Mouse (Mus musculus): ENCODE results near the gene Ifi27l2b. TPM values are rescaled to one million over a fixed set of nuclear protein-coding genes. Genes with fewer than 3 reads are reported as not detected.

Gene Ifi27l2b
- polyA plus RNA-seq (2012), result not detected in 2 replicates

DNA sequence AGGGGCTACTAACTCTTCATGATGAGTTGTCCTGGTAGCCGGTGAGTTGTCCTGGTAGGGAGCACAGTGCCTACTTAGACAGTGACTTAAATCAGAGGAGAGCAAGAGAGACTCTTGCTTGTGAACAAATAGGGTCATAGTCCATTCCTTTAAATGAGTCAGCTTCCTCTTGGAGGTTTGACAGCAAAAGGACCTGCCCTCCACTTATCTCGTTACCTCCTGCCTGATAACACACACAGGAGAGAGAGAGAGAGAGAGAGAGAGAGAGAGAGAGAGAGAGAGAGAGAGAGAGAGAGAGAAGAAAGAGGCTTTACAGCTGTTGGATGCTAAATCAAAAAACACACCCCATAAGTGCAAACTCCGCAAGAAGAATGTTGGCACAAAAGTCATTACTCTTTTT lies at the start of gene Ifi27l2b:
TSS of gene Ifi27l2b (minus strand) at position 84 of the 400 bp plus-strand sequence.

GRCm38 (mm10) chr12:103443524-103443923 lies 13.5 kb downstream of the Ifi27l2b start, which contains the start of gene Ifi27l2a:
TSS of gene Ifi27l2a (minus strand) at chr12:103443680.

GRCm38 (mm10) chr12:103433986-103434731 lies 22.9 kb downstream of the Ifi27l2b start, which contains the start of gene Ifi27:
TSS of gene Ifi27 (plus strand) at chr12:103434211.

DNA sequence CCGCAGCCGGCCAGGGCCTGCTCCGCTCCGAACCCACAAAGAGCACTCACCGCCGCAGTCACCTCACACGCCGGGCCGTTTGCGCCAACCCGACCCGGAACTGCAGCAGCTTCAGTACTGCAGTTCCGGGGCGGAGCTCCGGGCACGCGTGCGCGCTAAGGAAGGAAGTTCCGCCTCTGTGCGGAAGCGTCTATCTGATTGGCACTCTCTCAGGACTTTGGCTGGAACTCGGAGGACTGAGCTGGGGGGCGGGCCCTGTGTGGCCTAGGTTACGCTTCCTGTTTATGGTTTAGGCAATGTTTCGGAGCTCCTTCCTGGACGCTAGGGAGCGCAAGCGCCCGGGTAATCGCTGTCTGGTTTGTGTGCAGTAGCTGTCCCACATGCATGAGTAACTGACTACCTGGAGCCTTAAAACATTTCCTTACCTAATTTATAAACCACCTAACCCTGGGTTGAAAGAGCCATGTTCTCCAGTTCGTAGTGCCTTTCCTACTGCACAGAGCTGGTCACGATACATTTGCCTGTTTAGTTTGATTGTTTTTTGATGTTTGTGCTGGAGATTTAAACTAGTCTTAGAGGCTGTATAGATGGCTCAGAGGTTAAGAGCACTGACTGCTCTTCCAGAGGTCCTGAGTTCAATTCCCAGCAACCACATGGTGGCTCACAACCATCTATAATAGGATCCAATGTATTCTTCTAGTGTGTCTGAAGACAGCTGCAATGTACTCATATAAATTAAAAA lies 31.1 kb downstream of the Ifi27l2b start, which contains the start of gene Ddx24:
TSS of gene Ddx24 (minus strand) at position 102 of the 742 bp plus-strand sequence.

DNA sequence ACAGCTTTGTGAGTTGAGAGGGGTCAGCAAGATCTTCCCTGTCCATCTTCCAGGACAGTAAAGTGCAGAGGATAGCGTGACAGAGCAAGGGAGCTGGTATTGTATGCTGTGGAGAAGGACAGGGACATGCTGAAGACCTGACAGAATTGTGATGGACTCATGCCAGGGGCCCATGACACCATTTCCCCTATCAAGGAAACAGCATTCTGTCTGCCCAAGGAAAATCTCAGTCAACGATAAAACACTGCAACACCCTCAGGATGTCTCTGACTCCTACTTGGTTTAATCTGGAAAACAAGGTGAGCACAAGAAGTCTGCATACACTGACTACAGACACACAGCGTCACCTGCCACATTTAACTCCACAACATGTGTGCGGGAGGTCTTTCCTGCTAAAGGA lies 49.3 kb downstream of the Ifi27l2b start, which contains the start of gene 9330161L09Rik:
TSS of gene 9330161L09Rik (minus strand) at position 101 of the 400 bp plus-strand sequence.

Other genes with a start within 250 kb of the Ifi27l2b start
- gene Prima1, start 215.1 kb downstream of the Ifi27l2b start, polyA plus RNA-seq (2012), result not detected in 2 replicates
- gene Fam181a, start 146.2 kb downstream of the Ifi27l2b start, polyA plus RNA-seq (2012), result 0.08 TPM in 1 of 2 replicates, not detected in the other
- gene Asb2, start 101.2 kb downstream of the Ifi27l2b start, polyA plus RNA-seq (2012), result 0.80 and 1.3 TPM in 2 replicates
- gene Otub2, start 68.5 kb downstream of the Ifi27l2b start, polyA plus RNA-seq (2012), result 0.62 and 0.68 TPM in 2 replicates
- 0.07 and 0.24 TPM in 2 replicates for gene 9330161L09Rik, start 49.4 kb downstream of the Ifi27l2b start, polyA plus RNA-seq (2012)
- gene Ddx24, start 31.4 kb downstream of the Ifi27l2b start, polyA plus RNA-seq (2012), result 25.5 and 33.1 TPM in 2 replicates
- 6.6 and 7.1 TPM in 2 replicates for gene Ifi27, start 23.0 kb downstream of the Ifi27l2b start, polyA plus RNA-seq (2012)
- 8.9 and 15.6 TPM in 2 replicates for gene Ifi27l2a, start 13.5 kb downstream of the Ifi27l2b start, polyA plus RNA-seq (2012)
- 0.02 and 0.10 TPM in 2 replicates for gene Ppp4r4, start 75.1 kb upstream of the Ifi27l2b start, polyA plus RNA-seq (2012)
- gene Serpina10, start 174.2 kb upstream of the Ifi27l2b start, polyA plus RNA-seq (2012), result not detected in 2 replicates
- gene Serpina6, start 200.0 kb upstream of the Ifi27l2b start, polyA plus RNA-seq (2012), result not detected in 2 replicates
- not detected in 2 replicates for gene Serpina16, start 218.9 kb upstream of the Ifi27l2b start, polyA plus RNA-seq (2012)
- gene Serpina1f, start 238.3 kb upstream of the Ifi27l2b start, polyA plus RNA-seq (2012), result not detected in 2 replicates